Comparison of ENCODE assay signal across 25 mouse cellular contexts in the genomic region with DNA sequence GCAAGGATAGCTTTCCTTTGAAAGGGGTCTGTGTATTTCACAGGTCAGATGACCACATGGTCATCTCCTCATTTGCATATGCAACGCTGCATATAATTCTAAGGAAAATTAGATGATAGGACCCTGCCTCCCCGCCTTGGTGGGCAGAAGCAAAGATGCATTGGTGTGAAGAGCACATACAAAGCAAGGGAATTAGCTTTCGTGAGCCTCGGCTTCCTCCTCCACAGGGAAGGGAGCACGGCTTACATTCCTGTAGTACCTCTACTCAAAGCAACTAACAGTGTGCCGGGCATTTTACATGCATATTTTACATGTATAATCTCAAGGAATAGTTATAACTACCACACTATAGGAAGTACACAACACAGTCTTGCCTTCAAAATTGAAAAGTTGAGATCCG.
"Had no signal": no experiment of that assay in that cellular context is flagged by ENCODE, and none has a peak within 500 bp of the region (broad histone marks: within the 10 kb centered on the region; RNA-seq: fewer than 3 reads in every experiment).

No protein-coding gene starts in this region.

- DNase-seq: gastrocnemius, postnatal 14 days; gastrocnemius, postnatal 36 days; heart, adult 18-20 months; heart, postnatal 14 days; heart, postnatal 36 days; kidney, adult 11 months; kidney, adult 8-10 months; kidney, postnatal 14 days; kidney, postnatal 36 days; layer of hippocampus, adult 9-11 months; layer of hippocampus, postnatal 36 days; left cerebral cortex, postnatal 4 days had no signal

- H3K4me1 ChIP-seq: hindbrain, embryonic 15.5 days; liver, embryonic 12.5 days had no signal

- H3K27ac ChIP-seq: hindbrain, embryonic 13.5 days; hindbrain, embryonic 15.5 days; hindbrain, postnatal 0 days; kidney, embryonic 15.5 days; kidney, postnatal 0 days; liver, embryonic 12.5 days; liver, embryonic 14.5 days had no signal

- ATAC-seq: hindbrain, postnatal 0 days; intestine, embryonic 16.5 days; liver, embryonic 12.5 days had no signal

- H3K9me3 ChIP-seq: heart, embryonic 13.5 days; heart, embryonic 15.5 days; hindbrain, embryonic 13.5 days; hindbrain, embryonic 15.5 days; kidney, embryonic 15.5 days; limb, embryonic 13.5 days; limb, embryonic 15.5 days; liver, embryonic 12.5 days had no signal

- H3K36me3 ChIP-seq: heart, embryonic 13.5 days; heart, embryonic 15.5 days; hindbrain, embryonic 13.5 days; hindbrain, embryonic 15.5 days; kidney, embryonic 15.5 days; limb, embryonic 13.5 days; limb, embryonic 15.5 days; liver, embryonic 12.5 days had no signal

- H3K4me3 ChIP-seq: heart, embryonic 13.5 days; heart, embryonic 15.5 days; hindbrain, embryonic 13.5 days; hindbrain, embryonic 15.5 days; kidney, embryonic 15.5 days; limb, embryonic 13.5 days; limb, embryonic 15.5 days; liver, embryonic 12.5 days had no signal

- H3K27me3 ChIP-seq: heart, embryonic 13.5 days; heart, embryonic 15.5 days; hindbrain, embryonic 13.5 days; hindbrain, embryonic 15.5 days; kidney, embryonic 15.5 days; limb, embryonic 13.5 days; limb, embryonic 15.5 days; liver, embryonic 12.5 days had no signal

- H3K4me2 ChIP-seq: heart, embryonic 11.5 days; heart, embryonic 13.5 days; heart, embryonic 15.5 days; hindbrain, embryonic 13.5 days; hindbrain, embryonic 15.5 days; kidney, embryonic 15.5 days; limb, embryonic 13.5 days; limb, embryonic 15.5 days; liver, embryonic 12.5 days had no signal

- H3K9ac ChIP-seq: heart, embryonic 13.5 days; heart, embryonic 15.5 days; hindbrain, embryonic 13.5 days; hindbrain, embryonic 15.5 days; kidney, embryonic 15.5 days; limb, embryonic 13.5 days; limb, embryonic 15.5 days; liver, embryonic 12.5 days; liver, embryonic 14.5 days had no signal
